Mouse (Mus musculus): ENCODE measurements at regions not wholly inside any gene's neighbourhood (a gene's known extent, or its start where the extent isn't known, plus 50 kb on each side); places are given as distances from the start of the nearest gene placed in this dataset.

DNA sequence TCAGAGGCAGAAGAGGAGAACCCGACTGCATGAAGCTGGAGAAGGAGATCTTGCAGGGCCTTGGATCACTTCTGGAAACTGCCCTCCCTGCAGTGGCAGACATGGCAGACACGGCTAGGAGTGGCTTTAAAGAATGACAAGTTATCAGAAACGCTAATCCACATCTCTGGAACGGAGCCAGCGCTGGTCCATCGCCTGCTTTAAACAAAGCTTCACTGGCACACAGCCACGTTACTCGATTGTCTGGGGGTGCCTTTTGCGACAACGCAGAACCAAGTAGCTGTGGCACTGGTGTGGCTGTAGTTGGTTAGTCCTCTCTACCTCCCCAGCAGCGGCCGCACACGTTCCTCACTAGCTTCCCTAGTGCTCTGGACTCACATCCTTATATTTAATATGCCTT is 147.0 kb downstream of the Mreg start:
- no peak overlapping the region for H3K27ac ChIP-seq (ENCODE audit: low read depth, low read length)
- H3K4me1 ChIP-seq (ENCODE audit: control insufficient read depth, insufficient read depth, low read length): peaks cover 10% of the 10 kb centered on the region
- peak; percentile 40; the same call in 1 of the 2 replicates for ATAC-seq
- H3K9ac ChIP-seq (ENCODE audit: low read length): no peak overlapping the region
- H3K36me3 ChIP-seq (ENCODE audit: control insufficient read depth, insufficient read depth, low read length): no peaks in the 10 kb centered on the region
- DNase-seq (ENCODE audit: low spot score): peak; percentile 78
- peak overlapping the region; percentile 35 for H3K4me2 ChIP-seq (ENCODE audit: low read length)
- no peaks in the 10 kb centered on the region for H3K27me3 ChIP-seq (replicated peaks; ENCODE audit: control insufficient read depth, insufficient read depth, low read length)
- 33% methylated on average over 13 of the region's 13 CpGs for WGBS
- no peaks in the 10 kb centered on the region for H3K9me3 ChIP-seq (replicated peaks; ENCODE audit: control insufficient read depth, low read length)
- no peak overlapping the region for H3K4me3 ChIP-seq (ENCODE audit: low read depth, low read length)

DNA sequence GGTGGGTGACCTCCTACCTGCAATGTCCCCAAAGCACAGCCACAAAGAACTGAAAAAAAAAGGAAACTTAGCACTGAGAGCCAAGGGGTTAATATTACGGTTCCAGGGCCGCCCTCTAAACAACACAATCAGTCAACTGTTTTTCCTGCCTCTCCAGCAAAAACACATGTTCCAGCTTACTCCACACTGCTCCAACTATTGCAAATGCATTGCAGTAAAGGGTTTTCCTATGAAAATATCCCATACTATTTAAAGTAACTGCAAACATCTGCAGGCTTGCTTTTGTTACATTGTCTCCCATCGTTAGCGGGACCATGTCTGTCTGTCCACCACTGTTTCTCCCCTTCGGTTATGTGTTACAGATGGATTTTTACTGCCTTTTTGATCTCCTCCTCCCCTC is 151.7 kb downstream of the Mreg start:
- no peak overlapping the region for H3K27ac ChIP-seq (ENCODE audit: low read depth, low read length)
- H3K9me3 ChIP-seq (replicated peaks; ENCODE audit: control insufficient read depth, low read length): no peaks in the 10 kb centered on the region
- no peak overlapping the region for H3K9ac ChIP-seq (ENCODE audit: low read length)
- no peaks in the 10 kb centered on the region for H3K27me3 ChIP-seq (replicated peaks; ENCODE audit: control insufficient read depth, insufficient read depth, low read length)
- 52% methylated on average over 5 of the region's 5 CpGs for WGBS
- peaks cover 6% of the 10 kb centered on the region for H3K4me1 ChIP-seq (ENCODE audit: control insufficient read depth, insufficient read depth, low read length)
- H3K4me2 ChIP-seq (ENCODE audit: low read length): no peak overlapping the region
- H3K4me3 ChIP-seq (ENCODE audit: low read depth, low read length): no peak overlapping the region
- DNase-seq (ENCODE audit: low spot score) (no peak), ATAC-seq (no peak)
- H3K36me3 ChIP-seq (ENCODE audit: control insufficient read depth, insufficient read depth, low read length): no peaks in the 10 kb centered on the region

DNA sequence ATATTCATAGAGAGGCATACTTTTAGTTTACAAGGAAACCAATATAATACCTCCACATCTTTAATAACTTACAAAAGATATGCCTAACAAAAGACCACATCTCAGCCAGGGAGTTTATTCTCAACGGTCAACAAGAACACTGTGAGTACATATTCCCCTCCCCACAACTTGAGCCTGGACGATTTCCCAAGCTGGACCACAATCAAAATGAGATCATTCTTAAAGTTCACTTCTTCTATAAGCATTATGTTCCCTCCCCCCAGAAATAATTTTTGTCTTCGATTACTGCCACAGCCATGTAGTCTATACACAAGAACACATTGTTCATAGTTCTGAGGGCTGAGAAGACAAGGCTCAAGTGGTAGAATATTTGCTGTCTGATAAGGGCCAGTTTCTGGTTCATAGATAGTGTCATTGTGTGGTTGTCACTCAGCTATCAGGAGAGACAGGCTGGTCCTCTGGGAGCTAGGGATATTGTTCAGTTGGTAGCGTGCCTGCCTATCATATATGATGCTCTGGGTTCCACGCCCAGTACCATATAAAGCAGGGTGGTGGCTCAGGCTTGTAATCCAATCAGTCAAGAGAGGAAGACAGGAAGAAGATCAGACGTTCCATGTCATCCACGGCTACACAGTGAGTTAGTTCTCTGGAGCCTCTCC is 153.9 kb downstream of the Mreg start:
- no peak overlapping the region for H3K27ac ChIP-seq (ENCODE audit: low read depth, low read length)
- no peaks in the 10 kb centered on the region for H3K9me3 ChIP-seq (replicated peaks; ENCODE audit: control insufficient read depth, low read length)
- no peak overlapping the region for H3K9ac ChIP-seq (ENCODE audit: low read length)
- no peaks in the 10 kb centered on the region for H3K36me3 ChIP-seq (ENCODE audit: control insufficient read depth, insufficient read depth, low read length)
- no peaks in the 10 kb centered on the region for H3K27me3 ChIP-seq (replicated peaks; ENCODE audit: control insufficient read depth, insufficient read depth, low read length)
- WGBS: 82% methylated on average over 7 of the region's 7 CpGs
- no peak overlapping the region for H3K4me3 ChIP-seq (ENCODE audit: low read depth, low read length)
- ATAC-seq (no peak), DNase-seq (ENCODE audit: low spot score) (no peak)
- H3K4me1 ChIP-seq (ENCODE audit: control insufficient read depth, insufficient read depth, low read length): no peaks in the 10 kb centered on the region
- no peak overlapping the region for H3K4me2 ChIP-seq (ENCODE audit: low read length)

DNA sequence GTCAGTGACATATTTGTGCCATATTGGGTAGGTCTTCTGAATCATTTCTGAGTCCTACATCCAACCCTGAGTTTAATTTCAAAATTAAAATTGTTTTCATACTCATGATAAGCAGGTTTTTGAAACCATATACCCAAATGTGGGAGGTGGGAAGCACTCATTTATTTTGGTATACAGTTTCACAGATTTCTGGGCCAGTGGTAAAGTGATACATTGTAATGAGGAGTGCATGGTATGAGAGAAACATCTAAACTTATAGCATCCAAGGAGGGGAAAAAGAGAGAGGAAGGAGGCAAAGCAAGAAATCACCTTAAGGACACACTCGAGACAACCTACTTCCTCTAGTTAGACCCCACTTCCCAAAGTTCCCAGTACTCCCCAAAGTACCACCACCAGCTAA is 157.6 kb downstream of the Mreg start:
- Histone ChIP-seq H3K36me3 (ENCODE audit: control insufficient read depth, insufficient read depth, low read length) (no peaks in the 10 kb centered on the region), H3K27me3 (replicated peaks; ENCODE audit: control insufficient read depth, insufficient read depth, low read length) (no peaks in the 10 kb centered on the region), H3K9me3 (replicated peaks; ENCODE audit: control insufficient read depth, low read length) (no peaks in the 10 kb centered on the region), H3K4me3 (ENCODE audit: low read depth, low read length) (no peak overlapping the region), H3K4me1 (ENCODE audit: control insufficient read depth, insufficient read depth, low read length) (no peaks in the 10 kb centered on the region), H3K9ac (ENCODE audit: low read length) (no peak overlapping the region), H3K27ac (ENCODE audit: low read depth, low read length) (no peak overlapping the region), H3K4me2 (ENCODE audit: low read length) (no peak overlapping the region)
- DNase-seq (ENCODE audit: low spot score) (no peak), ATAC-seq (no peak)
- WGBS: 77% methylated on average over 1 of the region's 1 CpGs

DNA sequence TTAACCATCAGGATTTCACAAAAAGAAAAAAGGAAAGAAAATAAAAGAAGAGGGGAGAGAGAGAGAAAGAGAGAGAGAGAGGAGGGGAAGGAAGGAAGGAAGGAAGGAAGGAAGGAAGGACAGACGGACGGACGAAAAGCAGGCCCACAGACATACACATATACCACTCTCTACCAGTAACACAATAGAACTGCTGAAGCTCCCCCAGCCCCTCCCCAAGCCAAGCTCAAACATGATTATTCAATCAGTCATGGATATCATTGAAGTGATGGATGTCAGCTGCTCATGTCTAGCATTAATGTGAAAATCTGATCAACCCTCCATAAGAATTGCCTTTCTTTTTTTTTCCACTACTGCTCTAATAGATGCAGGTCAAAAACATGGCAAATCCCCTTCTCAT is 161.2 kb downstream of the Mreg start:
- Histone ChIP-seq H3K9ac (ENCODE audit: low read length) (no peak overlapping the region), H3K4me2 (ENCODE audit: low read length) (no peak overlapping the region), H3K36me3 (ENCODE audit: control insufficient read depth, insufficient read depth, low read length) (no peaks in the 10 kb centered on the region), H3K9me3 (replicated peaks; ENCODE audit: control insufficient read depth, low read length) (no peaks in the 10 kb centered on the region), H3K4me3 (ENCODE audit: low read depth, low read length) (no peak overlapping the region), H3K27ac (ENCODE audit: low read depth, low read length) (no peak overlapping the region), H3K4me1 (ENCODE audit: control insufficient read depth, insufficient read depth, low read length) (no peaks in the 10 kb centered on the region), H3K27me3 (replicated peaks; ENCODE audit: control insufficient read depth, insufficient read depth, low read length) (no peaks in the 10 kb centered on the region)
- WGBS: 94% methylated on average over 3 of the region's 3 CpGs
- no peak for DNase-seq (ENCODE audit: low spot score)
- no peak for ATAC-seq

DNA sequence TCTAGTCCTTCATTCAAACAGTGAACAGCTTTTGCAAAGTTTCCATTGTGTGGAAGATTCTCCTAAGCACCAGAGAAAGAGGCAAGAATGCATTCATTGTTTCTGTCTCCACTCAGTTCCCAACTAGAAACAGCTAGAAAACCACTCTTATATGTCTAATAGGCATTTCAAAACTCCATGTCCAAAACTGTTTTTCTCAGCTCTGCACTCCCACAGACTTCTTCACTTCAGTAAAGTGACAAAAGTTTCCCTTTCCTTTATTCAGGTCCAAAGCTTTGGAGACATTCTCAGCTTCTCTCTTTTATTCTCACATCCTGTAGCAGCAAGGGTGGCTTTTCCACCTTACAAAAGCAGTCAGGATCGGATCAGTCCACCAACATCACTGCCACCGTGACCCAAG is 166.0 kb downstream of the Mreg start:
- Histone ChIP-seq H3K9ac (ENCODE audit: low read length) (no peak overlapping the region), H3K4me1 (ENCODE audit: control insufficient read depth, insufficient read depth, low read length) (no peaks in the 10 kb centered on the region), H3K9me3 (replicated peaks; ENCODE audit: control insufficient read depth, low read length) (no peaks in the 10 kb centered on the region), H3K4me3 (ENCODE audit: low read depth, low read length) (no peak overlapping the region), H3K4me2 (ENCODE audit: low read length) (no peak overlapping the region), H3K27ac (ENCODE audit: low read depth, low read length) (no peak overlapping the region), H3K27me3 (replicated peaks; ENCODE audit: control insufficient read depth, insufficient read depth, low read length) (no peaks in the 10 kb centered on the region), H3K36me3 (ENCODE audit: control insufficient read depth, insufficient read depth, low read length) (no peaks in the 10 kb centered on the region)
- no peak for ATAC-seq
- WGBS: 70% methylated on average over 2 of the region's 2 CpGs
- DNase-seq (ENCODE audit: low spot score): no peak

DNA sequence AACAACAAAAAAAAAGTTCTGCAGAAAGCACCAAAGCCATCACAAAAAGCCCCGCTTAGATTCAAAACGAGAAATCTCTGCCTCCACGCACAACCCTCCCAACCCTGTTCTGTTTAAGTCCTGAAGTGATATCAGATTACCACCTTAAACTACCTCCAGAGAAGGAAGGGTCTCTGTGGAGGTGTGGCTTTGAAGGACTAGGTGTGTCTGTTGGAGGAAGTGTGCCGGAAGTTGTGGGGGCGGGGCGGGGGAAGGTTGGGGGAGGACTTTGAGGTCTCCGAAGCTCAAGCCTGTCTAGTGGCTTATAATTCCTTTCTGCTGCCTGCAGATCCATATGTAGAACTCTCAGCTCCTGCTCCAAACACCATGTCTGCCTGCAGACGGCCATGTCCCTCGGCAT is 173.6 kb downstream of the Mreg start:
- ATAC-seq: no peak
- 34% methylated on average over 9 of the region's 9 CpGs for WGBS
- DNase-seq (ENCODE audit: low spot score): no peak

DNA sequence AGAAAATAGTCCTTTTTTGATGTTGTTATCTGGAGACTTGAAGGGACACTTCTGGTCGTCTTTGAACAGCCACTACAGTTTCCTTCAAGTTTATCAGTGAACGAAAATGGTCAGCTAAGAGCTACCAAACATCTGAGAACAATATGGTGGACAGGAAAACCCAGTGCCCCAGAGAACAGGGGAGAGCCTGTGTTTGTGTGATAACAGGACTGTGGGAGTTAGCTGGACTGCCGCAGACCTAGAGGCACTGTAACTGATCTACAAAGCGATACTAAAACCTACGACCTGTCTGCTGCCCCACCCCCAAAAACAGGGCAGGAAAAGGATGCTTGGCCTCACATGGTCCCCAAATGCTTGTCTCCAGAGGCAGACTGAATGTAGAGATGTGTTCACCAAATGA is 175.5 kb downstream of the Mreg start:
- DNase-seq (ENCODE audit: low spot score) (no peak), ATAC-seq (no peak)
- Histone ChIP-seq H3K27me3 (replicated peaks; ENCODE audit: control insufficient read depth, insufficient read depth, low read length) (no peaks in the 10 kb centered on the region), H3K36me3 (ENCODE audit: control insufficient read depth, insufficient read depth, low read length) (no peaks in the 10 kb centered on the region), H3K4me1 (ENCODE audit: control insufficient read depth, insufficient read depth, low read length) (no peaks in the 10 kb centered on the region; the same call in 1 of the 2 replicates), H3K9me3 (replicated peaks; ENCODE audit: control insufficient read depth, low read length) (no peaks in the 10 kb centered on the region), H3K9ac (ENCODE audit: low read length) (no peak overlapping the region), H3K4me3 (ENCODE audit: low read depth, low read length) (no peak overlapping the region), H3K27ac (ENCODE audit: low read depth, low read length) (no peak overlapping the region), H3K4me2 (ENCODE audit: low read length) (no peak overlapping the region)
- 72% methylated on average over 5 of the region's 5 CpGs for WGBS

More for the DNA sequence above, 173.6 kb downstream of the Mreg start:
- Histone ChIP-seq H3K27me3 (replicated peaks; ENCODE audit: control insufficient read depth, insufficient read depth, low read length) (no peaks in the 10 kb centered on the region), H3K9me3 (replicated peaks; ENCODE audit: control insufficient read depth, low read length) (no peaks in the 10 kb centered on the region), H3K27ac (ENCODE audit: low read depth, low read length) (no peak overlapping the region), H3K4me2 (ENCODE audit: low read length) (peak overlapping the region; percentile 25; the same call in 1 of the 2 replicates), H3K4me1 (ENCODE audit: control insufficient read depth, insufficient read depth, low read length) (no peaks in the 10 kb centered on the region; the same call in 1 of the 2 replicates), H3K4me3 (ENCODE audit: low read depth, low read length) (no peak overlapping the region), H3K36me3 (ENCODE audit: control insufficient read depth, insufficient read depth, low read length) (no peaks in the 10 kb centered on the region), H3K9ac (ENCODE audit: low read length) (no peak overlapping the region)

DNA sequence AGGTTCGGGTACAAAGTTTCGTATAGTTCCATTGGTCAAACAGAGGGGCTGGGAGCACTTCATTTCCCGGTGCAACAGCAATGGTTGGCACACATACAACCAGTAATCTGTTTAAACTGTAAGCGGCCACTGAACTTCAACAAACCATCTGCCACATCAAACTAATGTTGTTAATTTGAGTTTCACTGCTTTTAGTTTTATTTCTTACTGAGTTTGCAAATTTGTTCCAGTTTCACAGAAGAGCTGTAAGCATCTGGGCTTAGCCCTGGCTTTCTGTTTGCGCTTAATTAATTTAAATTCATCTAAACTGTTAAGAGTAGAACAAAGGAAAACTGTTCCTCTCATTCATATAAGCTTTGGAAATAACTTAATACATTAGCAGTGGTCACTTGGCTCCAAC is 176.0 kb downstream of the Mreg start:
- ATAC-seq: peak; percentile 37; the same call in 1 of the 2 replicates
- 52% methylated on average over 5 of the region's 5 CpGs for WGBS

More for the DNA sequence above, 176.0 kb downstream of the Mreg start:
- Histone ChIP-seq H3K4me1 (ENCODE audit: control insufficient read depth, insufficient read depth, low read length) (no peaks in the 10 kb centered on the region; the same call in 1 of the 2 replicates), H3K36me3 (ENCODE audit: control insufficient read depth, insufficient read depth, low read length) (no peaks in the 10 kb centered on the region), H3K9me3 (replicated peaks; ENCODE audit: control insufficient read depth, low read length) (no peaks in the 10 kb centered on the region), H3K27ac (ENCODE audit: low read depth, low read length) (no peak overlapping the region), H3K27me3 (replicated peaks; ENCODE audit: control insufficient read depth, insufficient read depth, low read length) (no peaks in the 10 kb centered on the region), H3K4me2 (ENCODE audit: low read length) (no peak overlapping the region), H3K4me3 (ENCODE audit: low read depth, low read length) (no peak overlapping the region), H3K9ac (ENCODE audit: low read length) (no peak overlapping the region)
- peak; percentile 51 for DNase-seq (ENCODE audit: low spot score)

Measured in forebrain, embryonic 14.5 days (tissue).